Mouse (Mus musculus): ENCODE measurements at regions not wholly inside any gene's neighbourhood (a gene's known extent, or its start where the extent isn't known, plus 50 kb on each side); places are given as distances from the start of the nearest gene placed in this dataset.

GRCm38 (mm10) chr7:129819651-129820050 is 228.0 kb downstream of the Wdr11 start:
- DNase-seq = no peak

- DNase-seq = no peak
These were observed 237.3 kb downstream of the Wdr11 start for GRCm38 (mm10) chr7:129828970-129829369.

GRCm38 (mm10) chr7:129832830-129833229 is 241.2 kb downstream of the Wdr11 start:
- no peak for DNase-seq

- no peak for DNase-seq
These were observed 250.8 kb downstream of the Wdr11 start for GRCm38 (mm10) chr7:129842303-129843122.

- no peak for DNase-seq
These were observed 255.5 kb downstream of the Wdr11 start for GRCm38 (mm10) chr7:129847136-129847535.

GRCm38 (mm10) chr7:129853596-129853995 is 261.9 kb downstream of the Wdr11 start:
- no peak for DNase-seq

GRCm38 (mm10) chr7:129854942-129855341 is 263.3 kb downstream of the Wdr11 start:
- DNase-seq = no peak

- DNase-seq = no peak
These were observed 271.3 kb downstream of the Wdr11 start for GRCm38 (mm10) chr7:129862966-129863365.

- DNase-seq = no peak
These were observed 273.9 kb downstream of the Wdr11 start for GRCm38 (mm10) chr7:129865536-129865935.

GRCm38 (mm10) chr7:129872208-129872790 is 280.6 kb downstream of the Wdr11 start:
- no peak for DNase-seq

GRCm38 (mm10) chr7:129876202-129876851 is 284.7 kb downstream of the Wdr11 start:
- no peak for DNase-seq

GRCm38 (mm10) chr7:129876852-129877223 is 285.2 kb downstream of the Wdr11 start:
- DNase-seq = no peak

GRCm38 (mm10) chr7:129896291-129896690 is 304.6 kb downstream of the Wdr11 start:
- DNase-seq = no peak

GRCm38 (mm10) chr7:129897511-129897910 is 305.8 kb downstream of the Wdr11 start:
- no peak for DNase-seq

- DNase-seq = no peak
These were observed 310.6 kb downstream of the Wdr11 start for GRCm38 (mm10) chr7:129902256-129902655.

- no peak for DNase-seq
These were observed 311.5 kb downstream of the Wdr11 start for GRCm38 (mm10) chr7:129903126-129903525.

GRCm38 (mm10) chr7:129906131-129906530 is 314.5 kb downstream of the Wdr11 start:
- DNase-seq = no peak

- no peak for DNase-seq
These were observed 317.2 kb downstream of the Wdr11 start for GRCm38 (mm10) chr7:129908826-129909225.

- DNase-seq = no peak
These were observed 318.1 kb downstream of the Wdr11 start for GRCm38 (mm10) chr7:129909730-129910129.

- DNase-seq = no peak
These were observed 319.2 kb downstream of the Wdr11 start for GRCm38 (mm10) chr7:129910826-129911225.

- DNase-seq = no peak
These were observed 323.2 kb downstream of the Wdr11 start for GRCm38 (mm10) chr7:129914871-129915270.

- peak; percentile 38 for DNase-seq
These were observed 326.9 kb downstream of the Wdr11 start for GRCm38 (mm10) chr7:129918240-129919200.

GRCm38 (mm10) chr7:129922291-129922690 is 330.6 kb downstream of the Wdr11 start:
- no peak for DNase-seq

Data from cerebellum, adult 11 months (tissue).